23 mouse cellular contexts compared by ENCODE assay signal in genomic region chr14:21916671-21917070, GRCm38 (mm10).
DNase-seq lines count a peak whose midpoint lies in the region; TF ChIP-seq lines count a peak whose summit lies in the region.
"Had no signal": no experiment of that assay in that cellular context is flagged by ENCODE, and none has a peak within 500 bp of the region (broad histone marks: within the 10 kb centered on the region; RNA-seq: fewer than 3 reads in every experiment).

No protein-coding gene starts in this region.

- H3K79me2 ChIP-seq in heart, adult 2 months (replicated peaks; ENCODE audit: control insufficient read depth, insufficient read depth, low read length) = no peaks in the 10 kb centered on the region

- no peak for TF ChIP-seq EP300 in heart, adult 2 months (IDR thresholded peaks at IDR 0.05; ENCODE audit: insufficient read depth, low read depth, low read length)

- intact Hi-C loops in heart, adult 2 months (cut with DNase I) = no loop called here

- no peak for TF ChIP-seq CTCF in heart, adult 2 months (IDR thresholded peaks at IDR 0.05)

- no peaks in the 10 kb centered on the region for H3K27me3 ChIP-seq in heart, adult 2 months (ENCODE audit: control insufficient read depth, insufficient read depth, low read length)
- H3K27me3 ChIP-seq: CH12.LX; embryonic facial prominence, embryonic 13.5 days; embryonic facial prominence, embryonic 15.5 days; forebrain, embryonic 12.5 days; Patski had no signal

- H3K4me1 ChIP-seq in heart, adult 2 months (ENCODE audit: control insufficient read depth, insufficient read depth, low read length) = no peaks in the 10 kb centered on the region
- H3K4me1 ChIP-seq: embryonic facial prominence, embryonic 13.5 days; embryonic facial prominence, embryonic 15.5 days; forebrain, embryonic 10.5 days; forebrain, embryonic 12.5 days had no signal

- no peak for TF ChIP-seq POLR2A in heart, adult 2 months (IDR thresholded peaks at IDR 0.05; ENCODE audit: insufficient read depth, low read depth, low read length)

- H3K36me3 ChIP-seq in heart, adult 2 months (ENCODE audit: control insufficient read depth, insufficient read depth, low read length) = no peaks in the 10 kb centered on the region
- H3K36me3 ChIP-seq: embryonic facial prominence, embryonic 13.5 days; embryonic facial prominence, embryonic 15.5 days; forebrain, embryonic 10.5 days; forebrain, embryonic 12.5 days; G1E had no signal

- H3K4me3 ChIP-seq in heart, adult 2 months = no peak overlapping the region
- H3K4me3 ChIP-seq: embryonic facial prominence, embryonic 13.5 days; embryonic facial prominence, embryonic 15.5 days; erythroblast, embryonic 14.5 days; forebrain, embryonic 10.5 days; forebrain, embryonic 12.5 days had no signal

- H3K27ac ChIP-seq in heart, adult 2 months = no peak overlapping the region
- H3K27ac ChIP-seq: embryonic facial prominence, embryonic 13.5 days; embryonic facial prominence, embryonic 15.5 days; forebrain, embryonic 10.5 days; forebrain, embryonic 12.5 days had no signal

- no peak overlapping the region for H3K9ac ChIP-seq in heart, adult 2 months (ENCODE audit: low read depth, low read length)
- H3K9ac ChIP-seq: embryonic facial prominence, embryonic 13.5 days; embryonic facial prominence, embryonic 15.5 days; forebrain, embryonic 12.5 days had no signal

- WGBS in heart, adult 2 months = 75% methylated on average over 3 of the region's 3 CpGs

- peak; percentile 45 to 75 for DNase-seq in adrenal gland, adult (ENCODE audit: inconsistent age in 2 of 2, low spot score in 1 of 2)
- no peak for DNase-seq in adrenal gland, postnatal 4 days (ENCODE audit: low spot score in 2 of 2)
- DNase-seq in adrenal gland, adult 8-10 months = peak; percentile 36
- DNase-seq in adrenal gland, adult 18-20 months (ENCODE audit: low spot score in 2 of 2) = no peak
- peak; percentile 72 for DNase-seq in heart, adult 11 months
- no peak for DNase-seq in heart, adult 2 months
- DNase-seq in adrenal gland, postnatal 36 days = peak; percentile 39 to 50
- DNase-seq: B cell, adult 2 months; cerebellum, adult 11 months; cerebellum, adult 18-20 months; cerebellum, adult 8-10 months; cerebellum, adult 9-11 months; cerebellum, postnatal 14 days; cerebellum, postnatal 36 days; embryo, embryonic 11 days had no signal

Comparison
In these comparisons a context has a peak if more than half of its experiments do, and no peak if none do; other contexts are left out.
1. DNase-seq: peak in adrenal gland, adult (2 of 2), adrenal gland, adult 8-10 months (single experiment), heart, adult 11 months (single experiment) and adrenal gland, postnatal 36 days (2 of 2); none in adrenal gland, postnatal 4 days (0 of 2), adrenal gland, adult 18-20 months (0 of 2) and heart, adult 2 months (0 of 2).